Mouse (Mus musculus) small intestine, adult 2 months (tissue): ENCODE data around the gene Slc5a3.

Experiments
- CTCF ChIP-seq: fragments of 200-500 bp; IDR thresholded peaks from 2 replicates; pipeline ENCODE4 v1.5.1; 2012; ENCODE audit warnings: low read depth, mild to moderate bottlenecking, control low read depth, inconsistent platforms, low read length, moderate library complexity, mixed read lengths; ENCODE audit not compliant: insufficient replicate concordance, insufficient read length; ENCODE audit errors: extremely low read depth
- POLR2A ChIP-seq: fragments of 200-500 bp; IDR thresholded peaks from 2 replicates; pipeline ENCODE4 v1.6.1; 2012; ENCODE audit warnings: low read depth, mild to moderate bottlenecking, control low read depth, inconsistent platforms, low read length, moderate library complexity

- TF ChIP-seq CTCF (no peak), POLR2A (no peak)
Measured at GRCm38 (mm10) chr16:92061586-92061985, 3.5 kb downstream of the Slc5a3 start.
